Mouse (Mus musculus) kidney, embryonic 16.5 days (tissue): ENCODE measurements around the gene Spaca6. TPM values are rescaled to one million over a fixed set of nuclear protein-coding genes. Genes with fewer than 3 reads are reported as not detected.
"Not testable (repeated sequence)": the region's sequence is repeated elsewhere in the genome, so short reads cannot be mapped to it uniquely, and the experiment has no call there.

Experiments used
- ATAC-seq: fragments of 200-750 bp; cut with Nextera tagmentation; 2 replicates; pipeline ENCODE4 v1.8.0; 2017; ENCODE audit warnings: moderate TSS enrichment; ENCODE audit not compliant: low FRiP score, low TSS enrichment
- H3K27ac ChIP-seq: fragments of 300-500 bp; sonication (generic); 2 replicates; pipeline ENCODE4 v1.5.1; 2014; ENCODE audit warnings: low read length
- H3K27me3 ChIP-seq: fragments of 300-500 bp; sonication (generic); 2 replicates; pipeline ENCODE4 v1.6.1; 2014; ENCODE audit warnings: low read length, control low read depth, mixed read lengths; ENCODE audit not compliant: insufficient read depth
- H3K36me3 ChIP-seq: fragments of 300-500 bp; sonication (generic); 2 replicates; pipeline ENCODE4 v1.6.1; 2014; ENCODE audit warnings: low read length, control low read depth, mixed read lengths; ENCODE audit not compliant: insufficient read depth
- H3K4me1 ChIP-seq: fragments of 300-500 bp; sonication (generic); 2 replicates; pipeline ENCODE4 v1.6.1; 2014; ENCODE audit warnings: low read length, control low read depth, mixed read lengths; ENCODE audit not compliant: insufficient read depth
- H3K4me2 ChIP-seq: fragments of 300-500 bp; sonication (generic); replicated peaks from 2 replicates; pipeline ENCODE4 v1.6.1; 2014; ENCODE audit warnings: low read depth, low read length
- H3K4me3 ChIP-seq: fragments of 300-500 bp; sonication (generic); 2 replicates; pipeline ENCODE4 v1.5.1; 2014; ENCODE audit warnings: mild to moderate bottlenecking, low read length
- H3K9ac ChIP-seq: fragments of 300-500 bp; sonication (generic); replicated peaks from 2 replicates; pipeline ENCODE4 v1.6.1; 2014; ENCODE audit warnings: low read length
- H3K9me3 ChIP-seq: fragments of 300-500 bp; sonication (generic); 2 replicates; pipeline ENCODE4 v1.6.1; 2016; ENCODE audit warnings: low read length, control low read depth
- WGBS: fragments of 180-500 bp; shearing (Covaris S2); extraction: QIAGEN DNeasy Blood & Tissue Kit; methylation state at CpG from one replicate; pipeline ENCODE4 v1.1.7; 2014; 5-methylcytosine and 5-hydroxymethylcytosine counted together
- polyA plus RNA-seq: library from polyadenylated mRNA; unstranded; fragments of >200 nt; fragmentation: Nextera tagmentation; extraction: Ambion mirVana; gene quantifications from 2 replicates; pipeline ENCODE4 v1.2.1, GENCODE M21; 2015

The Spaca6 gene
- polyA plus RNA-seq, 1 experiment from 2014 or later, result 30.6 TPM

DNA sequence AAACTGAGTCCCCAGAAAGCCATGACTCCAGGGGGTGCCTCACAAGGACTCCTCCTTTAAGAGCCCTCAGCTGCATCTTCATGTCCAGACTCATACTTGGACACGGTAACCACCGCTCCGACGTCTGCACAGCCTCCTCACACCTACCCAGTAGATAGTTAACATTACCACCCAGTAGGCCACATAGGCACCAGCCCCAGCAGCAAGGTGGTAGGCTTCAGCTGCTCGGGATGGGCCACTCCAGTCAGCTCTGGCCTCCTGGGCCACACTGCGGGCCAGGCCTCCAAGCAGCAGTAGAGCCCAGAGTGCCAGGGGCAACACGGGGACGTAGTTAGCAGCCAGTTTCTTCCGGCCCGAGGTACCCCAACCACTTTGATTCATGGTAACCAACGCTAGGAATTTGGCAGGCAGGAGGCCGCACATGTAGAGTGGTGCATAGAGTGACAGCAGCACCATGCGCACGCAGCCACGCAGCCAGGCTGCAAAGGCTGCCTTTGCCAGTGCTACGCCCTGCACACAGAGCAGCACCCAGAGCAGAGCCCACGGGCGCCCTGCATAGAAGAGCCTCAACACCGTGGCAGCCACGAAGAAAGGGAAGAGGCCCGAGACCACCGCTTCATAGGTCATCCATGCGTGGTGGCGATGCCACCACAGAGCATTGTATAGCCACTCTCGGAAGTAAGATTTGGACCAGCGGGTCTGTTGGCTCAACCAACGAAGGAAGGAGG, 16.7 kb downstream of the Spaca6 start:
- Histone ChIP-seq H3K27me3 (no peaks in the 10 kb centered on the region), H3K9me3 (no peaks in the 10 kb centered on the region), H3K9ac (no peak overlapping the region), H3K27ac (no peak overlapping the region), H3K4me2 (no peak overlapping the region), H3K4me3 (no peak overlapping the region), H3K36me3 (peaks cover 17% of the 10 kb centered on the region), H3K4me1 (peaks cover 3% of the 10 kb centered on the region; the same call in 1 of the 2 replicates)
- WGBS, result 70% methylated on average over 27 of the region's 27 CpGs
- ATAC-seq, result peak; percentile 67

DNA sequence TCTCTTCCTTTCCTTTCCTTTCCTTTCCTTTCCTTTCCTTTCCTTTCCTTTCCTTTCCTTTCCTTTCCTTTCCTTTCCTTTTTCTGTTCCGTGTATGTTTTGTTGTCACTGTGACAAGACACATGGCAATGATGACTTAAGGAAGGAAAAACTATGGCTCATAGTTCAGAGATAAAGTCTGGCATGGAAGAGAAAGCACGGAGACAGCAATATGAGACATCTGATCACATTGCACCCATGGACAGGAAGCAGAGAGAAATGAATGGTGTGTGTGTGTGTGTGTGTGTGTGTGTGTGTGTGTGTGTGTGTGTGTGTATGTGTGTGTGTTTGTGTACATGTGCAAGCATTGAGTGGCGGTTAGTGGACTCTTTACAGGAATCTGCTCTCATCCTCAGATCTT, 17.6 kb downstream of the Spaca6 start:
- WGBS, result 81% methylated on average over 3 of the region's 3 CpGs
- H3K27me3 ChIP-seq, H3K9me3 ChIP-seq, H3K4me1 ChIP-seq, H3K4me2 ChIP-seq, H3K4me3 ChIP-seq, H3K9ac ChIP-seq, H3K27ac ChIP-seq, ATAC-seq: not testable (repeated sequence)
- H3K36me3 ChIP-seq, result peaks cover 17% of the 10 kb centered on the region

DNA sequence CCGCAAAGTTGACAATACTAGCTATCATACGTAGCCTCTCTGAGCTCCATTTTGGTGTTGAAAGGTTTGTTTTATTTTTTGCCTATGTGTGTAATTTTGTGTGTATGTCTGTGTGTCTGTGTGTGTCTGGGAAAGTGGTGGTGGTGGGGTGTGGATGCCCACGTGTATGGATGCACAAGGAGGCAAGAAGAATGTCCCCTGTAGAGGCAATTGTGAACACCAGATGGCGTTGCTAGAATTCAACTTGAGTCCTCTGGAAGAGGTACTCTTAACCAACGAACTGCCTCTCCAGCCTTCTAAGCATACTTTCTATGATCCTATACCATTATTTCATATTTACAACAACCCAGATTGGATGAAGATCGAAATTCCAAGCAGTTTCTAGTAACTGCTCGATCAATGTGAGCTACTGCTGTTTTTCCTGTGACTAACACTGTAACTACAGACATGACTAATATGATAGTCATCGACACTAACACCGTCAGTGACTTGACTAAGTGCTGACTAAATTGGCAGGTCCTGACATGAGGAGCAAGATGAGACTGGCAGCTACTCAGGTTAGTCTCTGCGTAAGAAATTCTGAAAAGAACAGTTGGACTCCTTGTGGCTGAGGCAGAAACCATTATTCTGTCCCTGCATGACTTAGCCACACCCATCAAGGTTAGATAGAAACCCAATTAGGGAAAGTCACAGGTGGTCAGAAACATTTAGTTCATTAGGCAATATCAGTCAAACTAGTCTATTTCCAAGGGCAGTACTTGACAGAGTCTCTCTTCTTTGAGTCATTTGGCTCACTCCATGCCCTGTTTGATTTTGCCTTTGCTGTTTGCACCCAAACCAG, 18.4 kb downstream of the Spaca6 start:
- no peak overlapping the region for H3K4me3 ChIP-seq
- no peak overlapping the region for H3K27ac ChIP-seq
- H3K36me3 ChIP-seq, result peaks cover 15% of the 10 kb centered on the region
- H3K9ac ChIP-seq, result no peak overlapping the region
- H3K4me1 ChIP-seq, result no peaks in the 10 kb centered on the region
- no peaks in the 10 kb centered on the region for H3K9me3 ChIP-seq
- no peaks in the 10 kb centered on the region; the same call in 1 of the 2 replicates for H3K27me3 ChIP-seq
- ATAC-seq, result no peak
- WGBS, result 76% methylated on average over 10 of the region's 10 CpGs
- no peak overlapping the region for H3K4me2 ChIP-seq

DNA sequence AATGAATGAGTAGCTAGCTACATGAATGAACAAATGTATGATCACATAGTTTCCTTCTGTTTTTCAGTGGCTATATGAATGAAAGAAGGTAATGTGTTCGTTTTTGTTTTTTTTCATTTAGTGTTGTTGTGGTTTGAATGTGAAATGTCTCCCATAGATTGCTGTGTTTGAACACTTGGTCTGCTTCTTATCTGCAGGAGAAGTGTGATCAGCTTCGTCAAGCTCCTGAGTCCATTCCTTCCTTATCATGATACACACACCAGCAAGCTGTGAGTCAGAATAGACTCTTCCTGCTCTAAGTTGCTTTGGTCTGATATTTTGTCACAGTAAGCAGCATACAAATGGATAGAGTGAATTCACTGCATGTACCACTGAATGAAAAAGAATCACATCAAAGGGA, 22.0 kb downstream of the Spaca6 start:
- Histone ChIP-seq H3K27ac (no peak overlapping the region), H3K4me3 (no peak overlapping the region), H3K9me3 (no peaks in the 10 kb centered on the region), H3K27me3 (no peaks in the 10 kb centered on the region; the same call in 1 of the 2 replicates), H3K9ac (no peak overlapping the region), H3K4me1 (no peaks in the 10 kb centered on the region), H3K36me3 (0 out of 2 replicates have a peak, but pooled peaks cover 5% of the 10 kb centered on the region), H3K4me2 (no peak overlapping the region)
- ATAC-seq, result no peak
- WGBS, result 84% methylated on average over 2 of the region's 2 CpGs

DNA sequence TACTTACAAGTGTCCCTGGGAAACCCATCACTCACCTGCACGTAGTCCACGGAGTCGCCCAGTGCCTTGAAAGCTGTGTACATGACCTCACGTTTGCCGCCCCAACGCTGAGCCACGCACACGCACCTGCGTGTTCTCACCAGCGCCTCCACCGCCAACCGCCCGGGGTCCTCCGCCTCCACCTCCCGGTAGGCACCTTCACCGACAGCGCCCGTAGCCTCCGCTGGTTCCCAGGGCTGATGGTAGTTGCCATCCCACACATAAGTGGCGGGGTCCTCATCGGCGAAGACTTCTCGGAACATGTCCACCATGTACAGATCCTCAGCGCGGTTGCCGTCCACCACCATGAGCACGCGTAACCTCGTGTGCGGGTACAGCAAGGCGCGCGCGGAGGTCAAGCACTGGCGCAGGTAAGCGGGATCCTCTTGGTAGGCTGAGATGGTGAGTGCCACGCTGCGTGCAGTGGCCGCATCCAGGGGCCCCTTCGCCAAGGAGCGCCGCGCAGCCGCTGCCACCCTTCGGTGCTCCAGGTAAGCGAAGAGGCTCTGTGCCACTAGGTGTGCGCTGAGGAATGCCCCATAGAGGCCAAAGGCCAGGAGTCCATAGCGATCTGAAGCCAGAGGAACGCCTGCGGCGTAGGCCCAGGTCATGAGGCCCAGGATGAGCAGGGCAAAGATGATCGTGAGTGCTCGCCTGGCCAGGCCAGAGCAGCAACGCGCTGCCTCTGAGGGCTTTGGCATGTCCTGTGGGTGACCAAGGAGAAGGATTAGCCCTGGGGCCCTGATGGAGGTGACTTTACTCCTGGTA, 23.2 kb downstream of the Spaca6 start:
- peak overlapping the region; percentile 43 for H3K4me2 ChIP-seq
- H3K36me3 ChIP-seq, result 0 out of 2 replicates have a peak, but pooled peaks cover 5% of the 10 kb centered on the region
- H3K9ac ChIP-seq, result no peak overlapping the region
- H3K27ac ChIP-seq, result no peak overlapping the region
- WGBS, result 20% methylated on average over 55 of the region's 55 CpGs
- peak overlapping the region; percentile 17 for H3K4me3 ChIP-seq
- no peaks in the 10 kb centered on the region for H3K4me1 ChIP-seq
- no peaks in the 10 kb centered on the region for H3K9me3 ChIP-seq
- no peaks in the 10 kb centered on the region; the same call in 1 of the 2 replicates for H3K27me3 ChIP-seq
- peak; percentile 55 for ATAC-seq

DNA sequence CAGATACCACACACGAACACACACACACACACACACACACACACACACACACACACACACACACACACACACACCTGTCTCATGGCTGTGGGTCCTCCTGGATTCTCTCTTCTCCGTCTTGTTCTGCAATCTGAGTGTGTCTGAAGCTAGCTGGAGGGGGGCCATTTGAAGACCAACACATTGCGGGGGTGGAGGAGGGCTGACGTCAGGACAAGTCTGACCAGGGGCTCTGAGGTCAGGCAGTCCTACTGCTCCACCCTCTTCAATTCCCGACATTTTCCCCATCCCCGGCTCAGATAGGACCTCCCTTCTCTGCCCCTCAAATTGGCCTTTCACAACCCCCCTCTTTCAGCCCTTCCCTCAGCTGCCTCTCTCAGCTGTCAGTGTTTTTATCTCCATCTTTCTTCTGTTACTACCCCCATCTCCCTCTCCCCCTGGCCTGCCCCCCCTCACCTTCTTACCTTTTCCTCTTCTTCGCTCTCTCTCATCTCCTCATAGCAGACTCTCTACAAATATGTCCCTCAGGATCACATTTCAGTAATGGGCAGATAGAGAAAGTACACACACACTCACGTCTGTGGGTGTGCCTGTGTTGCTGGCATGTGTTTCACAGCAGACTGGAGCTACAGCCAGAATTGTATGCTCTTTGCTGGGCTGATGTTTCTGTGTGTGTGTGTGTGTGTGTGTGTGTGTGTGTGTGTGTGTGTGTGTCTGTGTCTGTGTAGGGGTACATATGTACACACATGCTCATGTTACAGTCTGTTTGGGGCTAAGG, 28.3 kb downstream of the Spaca6 start, which contains the start of gene Has1:
Gene Has1 (minus strand): TSS at position 142 of the 775 bp plus-strand sequence.
- Histone ChIP-seq H3K9me3 (no peaks in the 10 kb centered on the region), H3K4me1 (no peaks in the 10 kb centered on the region)
- whole genome bisulfite sequencing, result 30% methylated on average over 8 of the region's 8 CpGs

DNA sequence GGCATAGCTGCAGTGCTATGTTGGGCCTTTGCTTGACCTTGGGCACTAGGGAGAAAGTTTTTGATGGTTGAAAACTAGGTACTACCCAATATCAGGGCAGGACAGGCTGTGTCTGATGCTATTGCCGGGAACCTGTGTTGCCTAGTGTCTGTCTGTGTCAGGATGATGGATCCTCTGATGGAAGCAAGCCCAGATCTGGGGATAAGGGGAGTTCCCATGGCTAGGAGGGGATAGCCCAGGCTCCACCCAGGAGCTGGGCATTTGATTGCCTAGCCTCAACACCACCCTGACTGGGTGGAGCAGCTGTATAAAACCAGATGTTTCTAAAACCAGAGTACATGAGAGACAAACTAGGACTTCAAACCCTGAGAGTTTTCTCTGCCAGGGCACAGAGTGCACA, 29.7 kb downstream of the Spaca6 start:
- H3K36me3 ChIP-seq, result no peaks in the 10 kb centered on the region
- 53% methylated on average over 1 of the region's 1 CpGs for WGBS

More for the DNA sequence above, 28.3 kb downstream of the Spaca6 start, which contains the start of gene Has1:
- H3K27me3 ChIP-seq, result no peaks in the 10 kb centered on the region
- no peak within 1 kb of the TSS for H3K4me2 ChIP-seq
- no peaks in the 10 kb centered on the region for H3K36me3 ChIP-seq
- H3K4me3 ChIP-seq, result no peak within 1 kb of the TSS
- H3K9ac ChIP-seq, result no peak within 1 kb of the TSS
- no peak within 1 kb of the TSS for H3K27ac ChIP-seq
- peak; percentile 31; the same call in 1 of the 2 replicates for ATAC-seq

DNA sequence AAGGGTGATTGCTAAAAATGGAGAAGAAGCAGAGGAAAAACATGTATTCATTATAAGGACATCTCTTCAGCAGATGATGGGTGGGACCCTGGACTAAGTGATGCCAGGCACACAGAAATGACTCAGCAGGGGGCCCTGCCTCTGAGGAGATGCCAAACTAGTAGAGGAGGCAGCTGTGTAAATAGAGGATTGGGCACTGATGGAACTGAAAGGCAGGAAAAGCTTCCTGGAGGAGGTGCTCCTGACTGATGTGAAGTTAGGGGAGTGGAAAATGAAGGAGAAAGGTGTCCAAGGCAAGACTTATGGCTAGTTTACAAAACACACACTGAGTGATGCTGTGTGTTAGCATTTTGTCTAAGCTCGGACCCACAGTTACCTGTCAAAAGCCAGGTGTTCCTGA, 30.5 kb downstream of the Spaca6 start:
- 67% methylated on average over 1 of the region's 1 CpGs for WGBS
- Histone ChIP-seq H3K27ac (no peak overlapping the region), H3K9me3 (no peaks in the 10 kb centered on the region), H3K4me2 (no peak overlapping the region), H3K27me3 (no peaks in the 10 kb centered on the region), H3K4me1 (no peaks in the 10 kb centered on the region), H3K4me3 (no peak overlapping the region), H3K36me3 (no peaks in the 10 kb centered on the region), H3K9ac (no peak overlapping the region)
- ATAC-seq, result no peak

More for the DNA sequence above, 29.7 kb downstream of the Spaca6 start:
- ATAC-seq, result no peak
- Histone ChIP-seq H3K4me1 (no peaks in the 10 kb centered on the region), H3K9ac (no peak overlapping the region), H3K27ac (no peak overlapping the region), H3K27me3 (no peaks in the 10 kb centered on the region), H3K9me3 (no peaks in the 10 kb centered on the region), H3K4me2 (no peak overlapping the region), H3K4me3 (no peak overlapping the region)

DNA sequence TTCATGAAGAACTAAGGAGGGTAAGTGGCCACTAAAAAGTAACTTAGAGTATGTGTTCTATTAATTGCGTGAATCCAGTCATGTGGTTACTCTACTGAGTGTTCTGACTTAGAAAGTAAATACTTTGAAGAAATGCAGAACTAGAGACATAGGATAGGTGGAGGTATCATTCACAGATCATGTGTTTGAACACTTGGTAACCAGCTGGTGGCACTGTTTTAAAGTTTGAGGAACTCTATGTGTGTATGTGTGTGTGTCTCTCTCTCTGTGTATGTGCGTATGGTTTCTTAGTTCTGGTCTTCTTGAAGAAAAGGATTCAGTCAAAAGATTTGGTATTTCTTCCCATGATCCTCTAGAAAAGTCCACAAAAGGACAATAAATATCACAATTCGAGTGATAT, 33.2 kb downstream of the Spaca6 start:
- no peak overlapping the region for H3K4me3 ChIP-seq
- no peak overlapping the region for H3K4me2 ChIP-seq
- H3K36me3 ChIP-seq, result 0 out of 2 replicates have a peak, but pooled peaks cover 8% of the 10 kb centered on the region
- no peak for ATAC-seq
- H3K9ac ChIP-seq, result no peak overlapping the region
- no peaks in the 10 kb centered on the region for H3K27me3 ChIP-seq
- WGBS, result 88% methylated on average over 3 of the region's 3 CpGs
- no peaks in the 10 kb centered on the region for H3K9me3 ChIP-seq
- H3K27ac ChIP-seq, result no peak overlapping the region
- H3K4me1 ChIP-seq, result no peaks in the 10 kb centered on the region
